Mouse (Mus musculus) midbrain, embryonic 16.5 days (tissue): ENCODE results near the gene Lnx2. TPM values are rescaled to one million over a fixed set of nuclear protein-coding genes. Genes with fewer than 3 reads are reported as not detected.

Experiments used
- ATAC-seq: fragments of 200-750 bp; cut with Nextera tagmentation; 2 replicates; pipeline ENCODE4 v1.8.0; 2017; ENCODE audit warnings: moderate TSS enrichment
- H3K27ac ChIP-seq: fragments of 300-500 bp; sonication (generic); 2 replicates; pipeline ENCODE4 v1.5.1; 2014; ENCODE audit warnings: mild to moderate bottlenecking, low read length, mixed read lengths
- H3K27me3 ChIP-seq: fragments of 300-500 bp; sonication (generic); 2 replicates; pipeline ENCODE4 v1.6.1; 2014; ENCODE audit warnings: low read depth, low read length, mixed read lengths; ENCODE audit not compliant: control insufficient read depth, insufficient read depth
- H3K36me3 ChIP-seq: fragments of 300-500 bp; sonication (generic); 2 replicates; pipeline ENCODE4 v1.6.1; 2014; ENCODE audit warnings: mild to moderate bottlenecking, low read length, moderate library complexity, mixed read lengths; ENCODE audit not compliant: control insufficient read depth, insufficient read depth
- H3K4me1 ChIP-seq: fragments of 300-500 bp; sonication (generic); 2 replicates; pipeline ENCODE4 v1.6.1; 2014; ENCODE audit warnings: mild to moderate bottlenecking, low read length, mixed read lengths; ENCODE audit not compliant: control insufficient read depth, insufficient read depth
- H3K4me2 ChIP-seq: fragments of 300-500 bp; sonication (generic); 2 replicates; pipeline ENCODE4 v1.6.1; 2014; ENCODE audit warnings: mild to moderate bottlenecking, low read length, mixed read lengths
- H3K4me3 ChIP-seq: fragments of 300-500 bp; sonication (generic); 2 replicates; pipeline ENCODE4 v1.5.1; 2014; ENCODE audit warnings: low read depth, mild to moderate bottlenecking, low read length, moderate library complexity, mixed read lengths
- H3K9ac ChIP-seq: fragments of 300-500 bp; sonication (generic); 2 replicates; pipeline ENCODE4 v1.6.1; 2014; ENCODE audit warnings: low read depth, low read length, mixed read lengths
- H3K9me3 ChIP-seq: fragments of 300-500 bp; sonication (generic); replicated peaks from 2 replicates; pipeline ENCODE4 v1.6.1; 2014; ENCODE audit warnings: mild to moderate bottlenecking, low read length, mixed read lengths; ENCODE audit not compliant: control insufficient read depth, poor library complexity, severe bottlenecking
- WGBS: fragments of 180-500 bp; shearing (Covaris S2); extraction: QIAGEN DNeasy Blood & Tissue Kit; methylation state at CpG from one replicate; pipeline ENCODE4 v1.1.7; 2014; 5-methylcytosine and 5-hydroxymethylcytosine counted together
- polyA plus RNA-seq: library from polyadenylated mRNA; unstranded; fragments of >200 nt; fragmentation: Nextera tagmentation; extraction: Ambion mirVana; gene quantifications from 2 replicates; pipeline ENCODE4 v1.2.1, GENCODE M21; 2015

Gene Lnx2
- polyA plus RNA-seq, 1 experiment from 2014 or later, result 4.5 TPM

DNA sequence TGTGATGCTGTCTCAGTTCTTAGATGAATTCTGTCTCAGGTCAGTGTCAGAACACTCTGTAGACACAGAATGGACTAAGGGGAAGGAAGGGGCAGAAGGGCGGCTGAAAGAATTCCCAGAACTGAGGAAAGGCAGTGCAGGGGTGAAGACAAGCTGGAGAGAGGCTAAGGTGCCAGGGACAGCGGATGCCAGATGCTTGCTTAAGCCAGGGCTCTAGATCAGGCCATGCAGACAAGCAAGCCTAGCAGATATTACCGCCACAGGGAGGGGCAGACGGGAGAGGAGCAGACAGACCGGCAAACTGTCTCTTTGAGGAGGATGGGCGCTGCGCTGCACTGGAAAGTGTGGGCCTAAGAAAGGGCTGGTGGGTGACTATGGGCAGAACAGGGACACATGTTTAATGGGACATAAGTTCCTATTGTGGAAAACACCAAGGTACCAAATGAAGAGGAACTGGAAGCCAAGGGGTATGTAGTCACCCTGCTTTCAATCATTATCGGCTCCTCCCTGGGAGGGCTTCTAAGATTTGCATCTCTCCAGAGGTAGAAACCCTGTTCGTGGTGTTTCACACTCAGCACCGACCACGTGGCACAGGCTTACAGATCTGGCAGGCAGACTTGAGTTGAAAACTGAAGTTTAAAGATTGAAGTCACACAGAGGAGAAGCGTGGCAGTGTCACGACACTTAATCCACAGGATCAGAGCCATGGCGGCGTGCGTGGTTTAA is 5.4 kb downstream of the Lnx2 start:
- H3K9ac ChIP-seq, result no peak overlapping the region
- no peak for ATAC-seq
- H3K27me3 ChIP-seq, result no peaks in the 10 kb centered on the region
- H3K4me2 ChIP-seq, result no peak overlapping the region
- no peaks in the 10 kb centered on the region for H3K36me3 ChIP-seq
- H3K27ac ChIP-seq, result no peak overlapping the region
- no peak overlapping the region for H3K4me3 ChIP-seq
- H3K9me3 ChIP-seq, result no peaks in the 10 kb centered on the region
- 77% methylated on average over 16 of the region's 16 CpGs for WGBS
- H3K4me1 ChIP-seq, result peaks cover 6% of the 10 kb centered on the region; the same call in 1 of the 2 replicates

DNA sequence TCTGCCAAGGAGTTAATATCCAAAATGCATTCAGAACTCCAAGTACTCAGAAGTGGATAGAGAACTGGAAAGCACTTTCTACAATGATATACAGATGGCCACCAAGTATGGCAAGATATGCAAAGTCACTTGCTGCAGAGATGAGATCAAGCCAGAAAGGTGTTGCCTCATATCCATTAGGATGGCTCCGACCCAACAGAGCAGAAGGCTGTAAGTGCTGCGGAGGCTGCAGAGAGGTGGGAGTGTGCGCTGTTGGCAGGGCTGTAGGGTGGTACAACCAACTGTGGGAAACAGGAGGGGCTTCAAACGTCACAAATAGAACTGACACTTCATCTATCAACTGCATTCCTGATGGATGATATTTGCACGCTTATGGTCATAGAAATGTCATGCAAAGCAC is 7.5 kb downstream of the Lnx2 start:
- Histone ChIP-seq H3K4me3 (no peak overlapping the region), H3K4me2 (no peak overlapping the region), H3K4me1 (no peaks in the 10 kb centered on the region), H3K9ac (no peak overlapping the region), H3K27me3 (no peaks in the 10 kb centered on the region), H3K9me3 (no peaks in the 10 kb centered on the region), H3K27ac (no peak overlapping the region), H3K36me3 (no peaks in the 10 kb centered on the region)
- no peak for ATAC-seq
- 88% methylated on average over 5 of the region's 5 CpGs for WGBS

DNA sequence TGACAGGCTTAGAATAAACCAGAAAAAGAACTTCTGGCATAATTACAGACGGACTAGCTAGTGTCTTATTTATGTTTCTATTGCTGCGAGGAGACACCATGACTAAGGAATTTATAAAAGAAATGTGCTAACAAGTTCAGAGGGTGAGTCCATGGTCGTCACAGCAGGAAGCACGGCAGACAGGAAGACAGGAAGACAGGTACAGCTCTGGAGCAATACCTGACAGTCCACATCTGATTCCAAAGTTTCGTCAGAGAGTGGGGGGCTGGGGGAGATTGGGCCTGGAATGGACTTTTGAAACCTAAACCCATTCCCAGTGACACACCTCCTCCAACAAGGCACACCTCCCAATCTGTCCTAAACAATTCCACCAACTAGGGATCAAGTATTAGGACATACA is 9.4 kb downstream of the Lnx2 start:
- Histone ChIP-seq H3K27me3 (no peaks in the 10 kb centered on the region), H3K27ac (no peak overlapping the region), H3K9ac (no peak overlapping the region), H3K4me3 (no peak overlapping the region), H3K4me2 (no peak overlapping the region), H3K36me3 (no peaks in the 10 kb centered on the region), H3K4me1 (no peaks in the 10 kb centered on the region), H3K9me3 (no peaks in the 10 kb centered on the region)
- 84% methylated on average over 5 of the region's 5 CpGs for WGBS
- no peak for ATAC-seq

DNA sequence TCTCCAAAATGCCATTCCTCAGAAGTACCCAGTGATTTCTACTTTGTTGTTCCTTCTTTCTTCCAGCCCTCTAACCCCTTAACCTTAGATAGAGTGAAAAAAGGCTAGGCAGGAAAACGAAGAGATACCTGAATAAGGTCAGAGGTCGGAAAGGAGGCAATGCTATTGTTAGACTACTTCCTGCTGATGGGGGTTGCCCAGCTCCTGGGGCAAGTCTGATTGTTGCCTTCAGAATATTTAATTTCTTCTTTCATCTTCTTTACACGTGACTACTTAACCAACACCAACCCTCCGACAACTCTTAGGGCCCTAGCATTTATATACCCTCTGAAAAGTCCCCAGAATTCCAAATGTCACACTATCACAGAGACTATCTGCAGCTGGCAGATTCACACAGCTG is 10.3 kb downstream of the Lnx2 start:
- no peak for ATAC-seq
- no peak overlapping the region for H3K4me2 ChIP-seq
- H3K36me3 ChIP-seq, result no peaks in the 10 kb centered on the region
- H3K9ac ChIP-seq, result no peak overlapping the region
- H3K4me3 ChIP-seq, result no peak overlapping the region
- H3K4me1 ChIP-seq, result no peaks in the 10 kb centered on the region
- H3K9me3 ChIP-seq, result no peaks in the 10 kb centered on the region
- H3K27me3 ChIP-seq, result no peaks in the 10 kb centered on the region
- H3K27ac ChIP-seq, result no peak overlapping the region
- 50% methylated on average over 4 of the region's 4 CpGs for WGBS

DNA sequence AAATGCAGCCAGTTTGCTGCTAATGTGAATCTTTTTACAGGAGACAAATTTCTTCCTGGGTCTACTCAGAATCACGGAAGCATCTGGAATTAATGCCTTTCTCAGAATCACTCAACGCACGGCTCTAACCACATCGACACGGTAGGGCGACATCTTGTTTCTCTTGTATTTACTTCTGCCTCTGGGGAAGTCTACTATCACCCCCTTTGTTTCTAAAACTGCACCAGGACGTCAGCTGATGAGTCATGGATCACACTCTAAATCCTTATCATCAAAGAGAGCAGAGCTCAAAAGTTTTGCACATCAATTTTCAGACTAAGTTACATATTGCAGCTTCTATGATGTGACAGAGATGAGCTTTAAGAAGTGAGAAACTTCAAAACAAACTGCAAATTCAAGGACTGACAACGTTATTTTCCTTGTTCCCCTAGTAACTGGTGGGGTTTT is 13.1 kb downstream of the Lnx2 start:
- Histone ChIP-seq H3K27me3 (no peaks in the 10 kb centered on the region), H3K36me3 (no peaks in the 10 kb centered on the region), H3K4me1 (no peaks in the 10 kb centered on the region), H3K27ac (no peak overlapping the region), H3K4me2 (no peak overlapping the region), H3K9ac (no peak overlapping the region), H3K4me3 (no peak overlapping the region), H3K9me3 (no peaks in the 10 kb centered on the region)
- ATAC-seq, result no peak
- 74% methylated on average over 8 of the region's 8 CpGs for WGBS

DNA sequence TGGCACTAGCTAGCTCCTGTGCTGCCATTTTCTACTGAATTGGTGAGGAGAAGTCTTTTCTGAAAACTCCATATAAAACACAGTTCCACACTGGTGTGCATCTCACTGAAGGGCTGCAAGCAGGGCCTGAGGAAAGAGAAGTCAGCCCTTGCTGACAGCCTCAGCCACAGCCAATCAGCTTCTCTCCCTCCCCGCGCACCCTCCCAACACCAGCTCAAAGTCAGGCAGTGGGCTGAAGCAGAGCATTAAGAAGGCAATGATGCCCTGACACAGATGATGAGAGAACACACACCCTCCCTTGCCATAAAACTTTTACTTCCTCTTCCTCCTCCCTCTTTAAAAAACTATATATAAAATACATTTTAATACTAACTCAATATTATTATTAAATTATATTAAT is 16.4 kb downstream of the Lnx2 start:
- Histone ChIP-seq H3K36me3 (no peaks in the 10 kb centered on the region), H3K4me2 (no peak overlapping the region), H3K9ac (no peak overlapping the region), H3K9me3 (no peaks in the 10 kb centered on the region), H3K27ac (no peak overlapping the region), H3K27me3 (no peaks in the 10 kb centered on the region), H3K4me1 (no peaks in the 10 kb centered on the region; the same call in 1 of the 2 replicates), H3K4me3 (no peak overlapping the region)
- ATAC-seq, result no peak
- WGBS, result 87% methylated on average over 2 of the region's 2 CpGs

DNA sequence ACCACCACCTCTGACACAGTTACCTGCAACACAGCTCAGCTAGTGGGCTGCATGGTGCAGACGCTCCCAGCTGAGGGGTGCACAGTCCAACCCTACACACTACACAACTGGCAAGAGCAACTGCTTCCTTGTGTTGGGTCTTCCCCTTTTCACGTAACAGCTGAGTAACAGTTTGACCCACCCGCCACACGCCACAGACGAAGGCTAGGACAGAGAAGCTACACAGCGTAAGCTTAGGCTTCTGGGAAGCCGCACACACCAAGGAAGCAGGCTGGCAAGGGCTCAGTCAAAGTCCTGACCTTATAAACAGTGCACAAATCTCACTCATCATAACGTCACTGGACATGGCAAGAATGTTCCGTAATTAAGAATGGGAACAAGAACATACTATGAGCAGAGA is 17.1 kb downstream of the Lnx2 start:
- no peak overlapping the region for H3K4me2 ChIP-seq
- H3K9me3 ChIP-seq, result no peaks in the 10 kb centered on the region
- peaks cover 3% of the 10 kb centered on the region for H3K4me1 ChIP-seq
- no peak overlapping the region for H3K4me3 ChIP-seq
- H3K9ac ChIP-seq, result no peak overlapping the region
- ATAC-seq, result no peak
- H3K27me3 ChIP-seq, result no peaks in the 10 kb centered on the region
- H3K36me3 ChIP-seq, result no peaks in the 10 kb centered on the region
- WGBS, result 89% methylated on average over 9 of the region's 9 CpGs
- no peak overlapping the region for H3K27ac ChIP-seq

DNA sequence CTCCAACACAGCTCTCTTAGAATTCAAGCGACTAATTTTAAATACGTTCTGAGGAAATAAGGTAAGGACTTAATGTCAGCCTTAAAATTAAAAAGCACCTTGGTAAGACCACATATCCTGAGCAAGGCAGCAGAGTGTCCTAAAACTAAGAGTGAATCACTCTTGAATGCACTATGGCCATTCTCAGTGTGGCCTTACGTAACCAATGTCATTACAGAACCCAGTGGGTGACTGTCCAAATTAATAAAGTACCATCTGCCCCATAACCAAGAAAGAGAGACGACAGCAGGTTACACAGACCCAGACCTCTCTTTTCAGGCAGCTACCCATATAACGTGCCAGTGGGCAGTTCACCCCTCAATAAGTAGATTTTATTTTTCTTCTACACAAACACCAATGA is 17.7 kb downstream of the Lnx2 start:
- Histone ChIP-seq H3K9ac (no peak overlapping the region), H3K4me2 (no peak overlapping the region), H3K4me3 (no peak overlapping the region), H3K36me3 (no peaks in the 10 kb centered on the region), H3K27me3 (no peaks in the 10 kb centered on the region), H3K9me3 (no peaks in the 10 kb centered on the region), H3K27ac (no peak overlapping the region), H3K4me1 (peaks cover 3% of the 10 kb centered on the region)
- ATAC-seq, result no peak
- WGBS, result 80% methylated on average over 5 of the region's 5 CpGs

DNA sequence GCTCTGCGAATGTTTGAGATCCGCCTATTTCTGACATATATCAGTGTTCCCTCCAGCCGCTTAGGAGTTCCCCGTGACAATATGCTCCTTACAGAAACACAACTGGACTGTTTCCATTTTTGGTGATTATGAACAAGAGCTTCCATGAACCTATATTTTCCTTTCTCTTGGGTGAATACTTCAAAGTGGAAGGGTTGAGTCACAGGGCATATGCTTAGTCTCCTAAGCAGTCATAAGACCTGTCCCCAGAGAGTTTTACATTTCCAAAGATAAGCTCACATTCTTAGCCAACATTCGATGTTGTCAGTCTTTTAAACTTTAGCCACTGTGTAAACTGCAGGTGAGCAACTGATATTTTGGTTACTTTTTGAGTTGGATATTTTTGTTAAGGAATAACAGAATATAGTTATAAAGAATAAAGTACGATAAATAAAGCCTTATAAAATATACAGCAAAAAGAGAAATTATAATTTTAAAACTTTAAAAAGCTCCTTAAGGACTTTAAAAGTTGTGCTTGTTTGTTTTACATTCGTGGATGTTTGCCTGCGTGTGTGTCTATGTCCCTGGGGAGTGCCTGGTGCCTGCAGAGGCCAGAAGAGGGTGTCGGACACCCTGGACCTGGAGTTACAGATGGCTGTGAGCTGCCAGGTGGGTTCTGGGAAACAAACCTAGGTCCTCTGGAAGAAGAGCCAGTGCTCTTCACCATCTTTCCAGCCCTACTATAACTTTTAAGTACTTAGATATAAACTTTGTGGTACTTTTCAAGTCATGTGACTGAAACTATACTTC is 18.6 kb downstream of the Lnx2 start:
- no peak overlapping the region for H3K9ac ChIP-seq
- WGBS, result 90% methylated on average over 9 of the region's 9 CpGs
- H3K4me2 ChIP-seq, result no peak overlapping the region

More for the DNA sequence above, 18.6 kb downstream of the Lnx2 start:
- Histone ChIP-seq H3K27me3 (no peaks in the 10 kb centered on the region), H3K9me3 (no peaks in the 10 kb centered on the region), H3K4me1 (peaks cover 3% of the 10 kb centered on the region), H3K36me3 (no peaks in the 10 kb centered on the region), H3K27ac (no peak overlapping the region), H3K4me3 (no peak overlapping the region)
- no peak for ATAC-seq
